In genomic region chr7:126428631-126429502, GRCm38 (mm10) we compare ENCODE assay signal across 8 mouse cellular contexts. TPM values are rescaled to one million over a fixed set of nuclear protein-coding genes. Genes with fewer than 3 reads are reported as not detected.
DNase-seq lines count a peak whose midpoint lies in the region; ATAC-seq and TF ChIP-seq lines count a peak whose summit lies in the region.

Rabep2 (plus strand) TSS chr7:126428759.

- peak within 1 kb of the TSS; percentile 84 for H3K4me2 ChIP-seq in hindbrain, postnatal 0 days (ENCODE audit: low read depth, low read length)

- no peaks in the 10 kb centered on the region for H3K9me3 ChIP-seq in hindbrain, postnatal 0 days (ENCODE audit: low read length)

- WGBS in hindbrain, postnatal 0 days = under 1% methylated on average over 72 of the region's 82 CpGs

- no peaks in the 10 kb centered on the region for H3K36me3 ChIP-seq in hindbrain, postnatal 0 days (ENCODE audit: insufficient read depth, low read length)

- peak; percentile 52 for DNase-seq in WW6 (ENCODE audit: low read depth, low spot score)
- peak; percentile 97 to 98 for DNase-seq in cerebellum, postnatal 4 days (ENCODE audit: low spot score in 2 of 2)
- peak; percentile 97 for DNase-seq in gastrocnemius, adult 2 months
- DNase-seq in hindbrain, postnatal 0 days (ENCODE audit: low spot score) = peak; percentile 95
- peak; percentile 92 to 96 for DNase-seq in left cerebral cortex, adult 2 months (ENCODE audit: extremely low spot score in 1 of 2, low spot score in 2 of 2)
- DNase-seq in right cerebral cortex, adult 2 months (ENCODE audit: low spot score in 2 of 2) = peak; percentile 96
- DNase-seq in urinary bladder, postnatal 14 days (ENCODE audit: low spot score) = peak; percentile 99

- H3K27me3 ChIP-seq in hindbrain, postnatal 0 days (ENCODE audit: insufficient read depth, low read length) = no peaks in the 10 kb centered on the region

- no peaks in the 10 kb centered on the region for H3K4me1 ChIP-seq in hindbrain, postnatal 0 days (ENCODE audit: insufficient read depth, low read length)

- peak within 1 kb of the TSS; percentile 94 for H3K27ac ChIP-seq in gastrocnemius, adult 2 months
- H3K27ac ChIP-seq in hindbrain, postnatal 0 days = peak within 1 kb of the TSS; percentile 94
- peak within 1 kb of the TSS; percentile 91 for H3K27ac ChIP-seq in left cerebral cortex, adult 2 months

- peak; percentile 96 for ATAC-seq in hindbrain, postnatal 0 days
- ATAC-seq in megakaryocyte, adult 5-6 weeks (ENCODE audit: poor library complexity, severe bottlenecking) = peak; percentile 82

- intact Hi-C loops in gastrocnemius, adult 2 months (cut with DNase I) = no loop called here
- intact Hi-C loops in left cerebral cortex, adult 2 months (cut with DNase I) = no loop called here

- H3K4me3 ChIP-seq in gastrocnemius, adult 2 months = peak within 1 kb of the TSS; percentile 82
- H3K4me3 ChIP-seq in hindbrain, postnatal 0 days (ENCODE audit: low read length) = peak within 1 kb of the TSS; percentile 66
- H3K4me3 ChIP-seq in left cerebral cortex, adult 2 months = peak within 1 kb of the TSS; percentile 83

- H3K9ac ChIP-seq in hindbrain, postnatal 0 days (replicated peaks; ENCODE audit: low read length) = peak within 1 kb of the TSS; percentile 80

- no peak for TF ChIP-seq CTCF in gastrocnemius, adult 2 months (IDR thresholded peaks at IDR 0.05)
- no peak for TF ChIP-seq CTCF in hindbrain, postnatal 0 days (IDR thresholded peaks at IDR 0.05; ENCODE audit: low read depth)
- TF ChIP-seq CTCF in left cerebral cortex, adult 2 months (IDR thresholded peaks at IDR 0.05) = no peak

RNA-seq across cellular contexts. Expression of gene Rabep2, which starts in this region (rescaled TPM):
- total RNA-seq in gastrocnemius, adult 2 months (2021) = 10 to 100 TPM; 14.0 to 14.9 TPM
- total RNA-seq in hindbrain, postnatal 0 days (2014; rRNA removed) = 22.2 and 22.5 TPM in 2 replicates
- polyA plus RNA-seq in hindbrain, postnatal 0 days (2015; fragmentation: Nextera tagmentation; extraction: Ambion mirVana) = 19.2 TPM in 2 replicates
- 10 to 100 TPM; 14.7 to 14.8 TPM for total RNA-seq in left cerebral cortex, adult 2 months (2021)
- total RNA-seq in megakaryocyte, adult 5-6 weeks (2015) = 6.7 and 6.8 TPM in 2 replicates
- 21.4 and 25.0 TPM in 2 replicates for total RNA-seq in megakaryocyte, adult 5-6 weeks (2017)

Comparison
In these comparisons a context has a peak if more than half of its experiments do, and no peak if none do; other contexts are left out.
1. Peak in every context shown above with its lines: DNase-seq, ATAC-seq, H3K4me3 ChIP-seq and H3K27ac ChIP-seq.